Mouse (Mus musculus): Measurements from ENCODE around the gene Parn. TPM values are rescaled to one million over a fixed set of nuclear protein-coding genes. Genes with fewer than 3 reads are reported as not detected.

The Parn gene
- polyA plus RNA-seq, 1 experiment from 2014 or later = 36.8 TPM

GRCm38 (mm10) chr16:13516214-13516613, 151.8 kb downstream of the Parn start:
- Histone ChIP-seq H3K4me2 (replicated peaks; ENCODE audit: low read depth, low read length) (no peak overlapping the region), H3K27ac (ENCODE audit: low read length) (no peak overlapping the region), H3K9me3 (ENCODE audit: control insufficient read depth, low read depth, low read length) (no peaks in the 10 kb centered on the region), H3K4me3 (ENCODE audit: low read depth, low read length) (no peak overlapping the region), H3K36me3 (ENCODE audit: control insufficient read depth, insufficient read depth, low read length) (no peaks in the 10 kb centered on the region), H3K27me3 (ENCODE audit: control insufficient read depth, insufficient read depth, low read length) (no peaks in the 10 kb centered on the region), H3K9ac (replicated peaks; ENCODE audit: low read depth, low read length) (no peak overlapping the region), H3K4me1 (ENCODE audit: control insufficient read depth, insufficient read depth, low read length) (no peaks in the 10 kb centered on the region)
- ATAC-seq (ENCODE audit: insufficient number of reproducible peaks, insufficient read depth, low FRiP score, low read depth) = no peak
- 71% methylated on average over 3 of the region's 3 CpGs for WGBS

- H3K27ac ChIP-seq (ENCODE audit: low read length) = no peak overlapping the region
- no peak overlapping the region for H3K4me3 ChIP-seq (ENCODE audit: low read depth, low read length)
- ATAC-seq (ENCODE audit: insufficient number of reproducible peaks, insufficient read depth, low FRiP score, low read depth) = no peak
- no peak overlapping the region for H3K9ac ChIP-seq (replicated peaks; ENCODE audit: low read depth, low read length)
- H3K9me3 ChIP-seq (ENCODE audit: control insufficient read depth, low read depth, low read length) = no peaks in the 10 kb centered on the region
- H3K27me3 ChIP-seq (ENCODE audit: control insufficient read depth, insufficient read depth, low read length) = no peaks in the 10 kb centered on the region
- no peaks in the 10 kb centered on the region for H3K36me3 ChIP-seq (ENCODE audit: control insufficient read depth, insufficient read depth, low read length)
- WGBS = 91% methylated on average over 7 of the region's 7 CpGs
- no peaks in the 10 kb centered on the region for H3K4me1 ChIP-seq (ENCODE audit: control insufficient read depth, insufficient read depth, low read length)
- no peak overlapping the region for H3K4me2 ChIP-seq (replicated peaks; ENCODE audit: low read depth, low read length)
Measured at GRCm38 (mm10) chr16:13515524-13515923, 152.4 kb downstream of the Parn start.

- Histone ChIP-seq H3K36me3 (ENCODE audit: control insufficient read depth, insufficient read depth, low read length) (no peaks in the 10 kb centered on the region), H3K9ac (replicated peaks; ENCODE audit: low read depth, low read length) (no peak overlapping the region), H3K4me3 (ENCODE audit: low read depth, low read length) (no peak overlapping the region), H3K4me1 (ENCODE audit: control insufficient read depth, insufficient read depth, low read length) (no peaks in the 10 kb centered on the region), H3K9me3 (ENCODE audit: control insufficient read depth, low read depth, low read length) (no peaks in the 10 kb centered on the region), H3K27ac (ENCODE audit: low read length) (no peak overlapping the region), H3K4me2 (replicated peaks; ENCODE audit: low read depth, low read length) (no peak overlapping the region), H3K27me3 (ENCODE audit: control insufficient read depth, insufficient read depth, low read length) (no peaks in the 10 kb centered on the region)
- ATAC-seq (ENCODE audit: insufficient number of reproducible peaks, insufficient read depth, low FRiP score, low read depth) = no peak
- WGBS = 68% methylated on average over 5 of the region's 5 CpGs
Measured at GRCm38 (mm10) chr16:13505055-13505454, 162.9 kb downstream of the Parn start.

GRCm38 (mm10) chr16:13504476-13504875, 163.5 kb downstream of the Parn start:
- ATAC-seq (ENCODE audit: insufficient number of reproducible peaks, insufficient read depth, low FRiP score, low read depth) = no peak
- Histone ChIP-seq H3K4me2 (replicated peaks; ENCODE audit: low read depth, low read length) (no peak overlapping the region), H3K4me3 (ENCODE audit: low read depth, low read length) (no peak overlapping the region)

GRCm38 (mm10) chr16:13498923-13499322, 169.0 kb downstream of the Parn start:
- no peaks in the 10 kb centered on the region for H3K9me3 ChIP-seq (ENCODE audit: control insufficient read depth, low read depth, low read length)
- no peaks in the 10 kb centered on the region for H3K36me3 ChIP-seq (ENCODE audit: control insufficient read depth, insufficient read depth, low read length)
- no peak overlapping the region for H3K27ac ChIP-seq (ENCODE audit: low read length)
- ATAC-seq (ENCODE audit: insufficient number of reproducible peaks, insufficient read depth, low FRiP score, low read depth) = no peak
- no peak overlapping the region for H3K9ac ChIP-seq (replicated peaks; ENCODE audit: low read depth, low read length)
- H3K27me3 ChIP-seq (ENCODE audit: control insufficient read depth, insufficient read depth, low read length) = no peaks in the 10 kb centered on the region
- H3K4me3 ChIP-seq (ENCODE audit: low read depth, low read length) = no peak overlapping the region
- H3K4me1 ChIP-seq (ENCODE audit: control insufficient read depth, insufficient read depth, low read length) = no peaks in the 10 kb centered on the region
- H3K4me2 ChIP-seq (replicated peaks; ENCODE audit: low read depth, low read length) = no peak overlapping the region
- 78% methylated on average over 3 of the region's 3 CpGs for WGBS

More at GRCm38 (mm10) chr16:13504476-13504875, 163.5 kb downstream of the Parn start:
- no peaks in the 10 kb centered on the region for H3K36me3 ChIP-seq (ENCODE audit: control insufficient read depth, insufficient read depth, low read length)
- 80% methylated on average over 3 of the region's 3 CpGs for WGBS
- no peak overlapping the region for H3K9ac ChIP-seq (replicated peaks; ENCODE audit: low read depth, low read length)
- no peaks in the 10 kb centered on the region for H3K27me3 ChIP-seq (ENCODE audit: control insufficient read depth, insufficient read depth, low read length)
- no peak overlapping the region for H3K27ac ChIP-seq (ENCODE audit: low read length)
- no peaks in the 10 kb centered on the region for H3K4me1 ChIP-seq (ENCODE audit: control insufficient read depth, insufficient read depth, low read length)
- no peaks in the 10 kb centered on the region for H3K9me3 ChIP-seq (ENCODE audit: control insufficient read depth, low read depth, low read length)

- no peak for ATAC-seq (ENCODE audit: insufficient number of reproducible peaks, insufficient read depth, low FRiP score, low read depth)
- Histone ChIP-seq H3K4me1 (ENCODE audit: control insufficient read depth, insufficient read depth, low read length) (no peaks in the 10 kb centered on the region), H3K36me3 (ENCODE audit: control insufficient read depth, insufficient read depth, low read length) (no peaks in the 10 kb centered on the region), H3K27ac (ENCODE audit: low read length) (no peak overlapping the region), H3K4me3 (ENCODE audit: low read depth, low read length) (no peak overlapping the region), H3K9me3 (ENCODE audit: control insufficient read depth, low read depth, low read length) (no peaks in the 10 kb centered on the region), H3K9ac (replicated peaks; ENCODE audit: low read depth, low read length) (no peak overlapping the region), H3K27me3 (ENCODE audit: control insufficient read depth, insufficient read depth, low read length) (no peaks in the 10 kb centered on the region), H3K4me2 (replicated peaks; ENCODE audit: low read depth, low read length) (no peak overlapping the region)
- WGBS = 94% methylated on average over 3 of the region's 3 CpGs
Measured at GRCm38 (mm10) chr16:13493981-13494380, 174.0 kb downstream of the Parn start.

GRCm38 (mm10) chr16:13492996-13493395, 175.0 kb downstream of the Parn start:
- Histone ChIP-seq H3K9ac (replicated peaks; ENCODE audit: low read depth, low read length) (no peak overlapping the region), H3K4me1 (ENCODE audit: control insufficient read depth, insufficient read depth, low read length) (no peaks in the 10 kb centered on the region), H3K36me3 (ENCODE audit: control insufficient read depth, insufficient read depth, low read length) (no peaks in the 10 kb centered on the region), H3K4me3 (ENCODE audit: low read depth, low read length) (no peak overlapping the region), H3K9me3 (ENCODE audit: control insufficient read depth, low read depth, low read length) (no peaks in the 10 kb centered on the region), H3K27ac (ENCODE audit: low read length) (no peak overlapping the region), H3K27me3 (ENCODE audit: control insufficient read depth, insufficient read depth, low read length) (no peaks in the 10 kb centered on the region), H3K4me2 (replicated peaks; ENCODE audit: low read depth, low read length) (no peak overlapping the region)
- ATAC-seq (ENCODE audit: insufficient number of reproducible peaks, insufficient read depth, low FRiP score, low read depth) = no peak
- WGBS = 72% methylated on average over 3 of the region's 3 CpGs

- H3K27me3 ChIP-seq (ENCODE audit: control insufficient read depth, insufficient read depth, low read length) = no peaks in the 10 kb centered on the region
- WGBS = 60% methylated on average over 3 of the region's 3 CpGs
Measured at GRCm38 (mm10) chr16:13491776-13492175, 176.2 kb downstream of the Parn start.

More at GRCm38 (mm10) chr16:13491776-13492175, 176.2 kb downstream of the Parn start:
- Histone ChIP-seq H3K36me3 (ENCODE audit: control insufficient read depth, insufficient read depth, low read length) (no peaks in the 10 kb centered on the region), H3K27ac (ENCODE audit: low read length) (no peak overlapping the region), H3K9ac (replicated peaks; ENCODE audit: low read depth, low read length) (no peak overlapping the region), H3K4me1 (ENCODE audit: control insufficient read depth, insufficient read depth, low read length) (no peaks in the 10 kb centered on the region), H3K4me2 (replicated peaks; ENCODE audit: low read depth, low read length) (no peak overlapping the region), H3K9me3 (ENCODE audit: control insufficient read depth, low read depth, low read length) (no peaks in the 10 kb centered on the region), H3K4me3 (ENCODE audit: low read depth, low read length) (no peak overlapping the region)
- ATAC-seq (ENCODE audit: insufficient number of reproducible peaks, insufficient read depth, low FRiP score, low read depth) = no peak
